Mouse (Mus musculus) hindbrain, embryonic 15.5 days (tissue): ENCODE measurements around the gene Ripor3. TPM values are rescaled to one million over a fixed set of nuclear protein-coding genes. Genes with fewer than 3 reads are reported as not detected.

ENCODE experiments used
- ATAC-seq: fragments of 200-750 bp; cut with Nextera tagmentation; 2 replicates; pipeline ENCODE4 v1.8.0; 2017; ENCODE audit warnings: low read depth, moderate number of reproducible peaks, moderate TSS enrichment; ENCODE audit not compliant: low FRiP score
- H3K27ac ChIP-seq: fragments of 300-500 bp; sonication (generic); replicated peaks from 2 replicates; pipeline ENCODE4 v1.5.1; 2015; ENCODE audit warnings: mild to moderate bottlenecking, inconsistent platforms
- H3K27me3 ChIP-seq: fragments of 300-500 bp; sonication (generic); 2 replicates; pipeline ENCODE4 v1.6.1; 2015; ENCODE audit warnings: control low read depth, inconsistent platforms
- H3K36me3 ChIP-seq: fragments of 300-500 bp; sonication (generic); 2 replicates; pipeline ENCODE4 v1.6.1; 2015; ENCODE audit warnings: control low read depth, inconsistent platforms
- H3K4me1 ChIP-seq: fragments of 300-500 bp; sonication (generic); replicated peaks from 2 replicates; pipeline ENCODE4 v1.6.1; 2015; ENCODE audit warnings: control low read depth, inconsistent platforms
- H3K4me2 ChIP-seq: fragments of 300-500 bp; sonication (generic); 2 replicates; pipeline ENCODE4 v1.6.1; 2015; ENCODE audit warnings: moderate library complexity, mild to moderate bottlenecking, inconsistent platforms
- H3K4me3 ChIP-seq: fragments of 300-500 bp; sonication (generic); 2 replicates; pipeline ENCODE4 v1.5.1; 2015; ENCODE audit warnings: mild to moderate bottlenecking, inconsistent platforms
- H3K9ac ChIP-seq: fragments of 300-500 bp; sonication (generic); 2 replicates; pipeline ENCODE4 v1.6.1; 2015; ENCODE audit warnings: inconsistent platforms
- H3K9me3 ChIP-seq: fragments of 300-500 bp; sonication (generic); 2 replicates; pipeline ENCODE4 v1.6.1; 2016; ENCODE audit warnings: control low read depth, inconsistent platforms
- WGBS: fragments of 180-500 bp; shearing (Covaris S2); methylation state at CpG from one replicate; pipeline ENCODE4 v1.1.7; 2015; 5-methylcytosine and 5-hydroxymethylcytosine counted together
- polyA plus RNA-seq: library from polyadenylated mRNA; unstranded; fragments of >200 nt; fragmentation: Nextera tagmentation; extraction: Ambion mirVana; gene quantifications from 2 replicates; pipeline ENCODE4 v1.2.1, GENCODE M21; 2015

Ripor3 gene
- polyA plus RNA-seq, 1 experiment from 2014 or later = 0.32 TPM

GRCm38 (mm10) chr2:168046467-168046866, 36.0 kb upstream of the Ripor3 start:
- no peak overlapping the region for H3K27ac ChIP-seq
- no peak for ATAC-seq
- H3K9me3 ChIP-seq = no peaks in the 10 kb centered on the region
- H3K27me3 ChIP-seq = peaks cover 31% of the 10 kb centered on the region
- H3K36me3 ChIP-seq = no peaks in the 10 kb centered on the region
- H3K4me3 ChIP-seq = no peak overlapping the region
- H3K9ac ChIP-seq = no peak overlapping the region
- H3K4me2 ChIP-seq = no peak overlapping the region
- peaks cover 21% of the 10 kb centered on the region for H3K4me1 ChIP-seq
- 85% methylated on average over 4 of the region's 4 CpGs for WGBS

GRCm38 (mm10) chr2:168045771-168046170, 35.4 kb upstream of the Ripor3 start:
- H3K4me1 ChIP-seq = peaks cover 21% of the 10 kb centered on the region
- H3K27me3 ChIP-seq = peaks cover 25% of the 10 kb centered on the region
- no peak overlapping the region for H3K4me3 ChIP-seq
- no peak overlapping the region for H3K9ac ChIP-seq
- H3K27ac ChIP-seq = no peak overlapping the region
- 35% methylated on average over 5 of the region's 5 CpGs for WGBS
- no peak overlapping the region for H3K4me2 ChIP-seq
- H3K36me3 ChIP-seq = no peaks in the 10 kb centered on the region
- no peaks in the 10 kb centered on the region for H3K9me3 ChIP-seq
- no peak for ATAC-seq

- no peaks in the 10 kb centered on the region for H3K9me3 ChIP-seq
- WGBS = 66% methylated on average over 13 of the region's 13 CpGs
- H3K4me1 ChIP-seq = peaks cover 17% of the 10 kb centered on the region
- no peak overlapping the region for H3K27ac ChIP-seq
- no peak overlapping the region for H3K4me3 ChIP-seq
- no peak overlapping the region for H3K4me2 ChIP-seq
- H3K27me3 ChIP-seq = peaks cover 21% of the 10 kb centered on the region
- no peak for ATAC-seq
- H3K9ac ChIP-seq = no peak overlapping the region
- H3K36me3 ChIP-seq = no peaks in the 10 kb centered on the region
Measured at GRCm38 (mm10) chr2:168045357-168045756, 34.9 kb upstream of the Ripor3 start.

- no peak for ATAC-seq
- H3K36me3 ChIP-seq = no peaks in the 10 kb centered on the region
- 74% methylated on average over 10 of the region's 10 CpGs for whole genome bisulfite sequencing
- no peak overlapping the region for H3K4me3 ChIP-seq
- H3K27me3 ChIP-seq = peaks cover 15% of the 10 kb centered on the region
- H3K4me2 ChIP-seq = no peak overlapping the region
- peaks cover 13% of the 10 kb centered on the region; the same call in 1 of the 2 replicates for H3K4me1 ChIP-seq
- H3K9me3 ChIP-seq = no peaks in the 10 kb centered on the region
- no peak overlapping the region for H3K9ac ChIP-seq
- no peak overlapping the region for H3K27ac ChIP-seq
Measured at GRCm38 (mm10) chr2:168044681-168045287, 34.4 kb upstream of the Ripor3 start.

GRCm38 (mm10) chr2:168042019-168042418, 31.6 kb upstream of the Ripor3 start:
- 0 out of 2 replicates have a peak overlapping the region, but pooled peaks have one; percentile 14 for H3K27ac ChIP-seq
- H3K4me1 ChIP-seq = peaks cover 12% of the 10 kb centered on the region; the same call in 1 of the 2 replicates
- H3K9me3 ChIP-seq = no peaks in the 10 kb centered on the region
- H3K27me3 ChIP-seq = no peaks in the 10 kb centered on the region; the same call in 1 of the 2 replicates
- peak; percentile 74 for ATAC-seq
- H3K4me3 ChIP-seq = no peak overlapping the region
- H3K9ac ChIP-seq = no peak overlapping the region
- no peak overlapping the region for H3K4me2 ChIP-seq
- WGBS = 41% methylated on average over 6 of the region's 6 CpGs
- H3K36me3 ChIP-seq = no peaks in the 10 kb centered on the region

GRCm38 (mm10) chr2:168040751-168041150, 30.3 kb upstream of the Ripor3 start:
- Histone ChIP-seq H3K4me1 (peaks cover 14% of the 10 kb centered on the region; the same call in 1 of the 2 replicates), H3K27ac (no peak overlapping the region), H3K9ac (no peak overlapping the region), H3K4me3 (no peak overlapping the region), H3K36me3 (no peaks in the 10 kb centered on the region), H3K27me3 (no peaks in the 10 kb centered on the region; the same call in 1 of the 2 replicates), H3K9me3 (no peaks in the 10 kb centered on the region), H3K4me2 (no peak overlapping the region)
- no peak for ATAC-seq
- WGBS = 44% methylated on average over 3 of the region's 3 CpGs

- Histone ChIP-seq H3K27ac (no peak overlapping the region), H3K4me2 (no peak overlapping the region), H3K4me3 (no peak overlapping the region), H3K36me3 (no peaks in the 10 kb centered on the region), H3K9me3 (no peaks in the 10 kb centered on the region), H3K4me1 (peaks cover 7% of the 10 kb centered on the region; the same call in 1 of the 2 replicates), H3K27me3 (no peaks in the 10 kb centered on the region), H3K9ac (no peak overlapping the region)
- 30% methylated on average over 3 of the region's 3 CpGs for WGBS
- ATAC-seq = no peak
Measured at GRCm38 (mm10) chr2:168037063-168037462, 26.6 kb upstream of the Ripor3 start.

- no peak overlapping the region for H3K27ac ChIP-seq
- ATAC-seq = no peak
- WGBS = 90% methylated on average over 6 of the region's 6 CpGs
- no peak overlapping the region for H3K4me2 ChIP-seq
- peaks cover 6% of the 10 kb centered on the region; the same call in 1 of the 2 replicates for H3K4me1 ChIP-seq
- H3K27me3 ChIP-seq = no peaks in the 10 kb centered on the region
- H3K9ac ChIP-seq = no peak overlapping the region
- no peaks in the 10 kb centered on the region for H3K9me3 ChIP-seq
- no peaks in the 10 kb centered on the region for H3K36me3 ChIP-seq
- H3K4me3 ChIP-seq = no peak overlapping the region
Measured at GRCm38 (mm10) chr2:168035907-168036306, 25.5 kb upstream of the Ripor3 start.

GRCm38 (mm10) chr2:168033905-168034304, 23.5 kb upstream of the Ripor3 start:
- Histone ChIP-seq H3K36me3 (no peaks in the 10 kb centered on the region), H3K4me3 (no peak overlapping the region), H3K4me2 (no peak overlapping the region), H3K9ac (no peak overlapping the region), H3K27me3 (no peaks in the 10 kb centered on the region), H3K27ac (no peak overlapping the region), H3K4me1 (0 out of 2 replicates have a peak, but pooled peaks cover 6% of the 10 kb centered on the region), H3K9me3 (no peaks in the 10 kb centered on the region)
- 68% methylated on average over 10 of the region's 10 CpGs for WGBS
- ATAC-seq = no peak

GRCm38 (mm10) chr2:168031842-168032241, 21.4 kb upstream of the Ripor3 start:
- WGBS = 73% methylated on average over 2 of the region's 2 CpGs
- H3K9me3 ChIP-seq = no peaks in the 10 kb centered on the region
- H3K27me3 ChIP-seq = no peaks in the 10 kb centered on the region
- no peak overlapping the region for H3K4me2 ChIP-seq
- no peak for ATAC-seq
- no peak overlapping the region for H3K9ac ChIP-seq
- H3K27ac ChIP-seq = no peak overlapping the region
- H3K36me3 ChIP-seq = no peaks in the 10 kb centered on the region
- 0 out of 2 replicates have a peak, but pooled peaks cover under 1% of the 10 kb centered on the region for H3K4me1 ChIP-seq
- H3K4me3 ChIP-seq = no peak overlapping the region

- Histone ChIP-seq H3K4me2 (no peak overlapping the region), H3K9ac (no peak overlapping the region), H3K4me3 (no peak overlapping the region), H3K27ac (no peak overlapping the region), H3K27me3 (no peaks in the 10 kb centered on the region), H3K4me1 (no peaks in the 10 kb centered on the region), H3K36me3 (no peaks in the 10 kb centered on the region), H3K9me3 (no peaks in the 10 kb centered on the region)
- no peak for ATAC-seq
- WGBS = 94% methylated on average over 3 of the region's 3 CpGs
Measured at GRCm38 (mm10) chr2:168028376-168028775, 18.0 kb upstream of the Ripor3 start.

GRCm38 (mm10) chr2:168026467-168026866, 16.0 kb upstream of the Ripor3 start:
- ATAC-seq = no peak
- no peaks in the 10 kb centered on the region for H3K27me3 ChIP-seq
- H3K9ac ChIP-seq = no peak overlapping the region
- H3K4me3 ChIP-seq = no peak overlapping the region
- H3K4me1 ChIP-seq = no peaks in the 10 kb centered on the region
- H3K4me2 ChIP-seq = no peak overlapping the region
- H3K9me3 ChIP-seq = no peaks in the 10 kb centered on the region
- WGBS = 47% methylated on average over 3 of the region's 3 CpGs
- no peak overlapping the region for H3K27ac ChIP-seq
- H3K36me3 ChIP-seq = no peaks in the 10 kb centered on the region

- no peaks in the 10 kb centered on the region for H3K36me3 ChIP-seq
- WGBS = 93% methylated on average over 8 of the region's 8 CpGs
- no peaks in the 10 kb centered on the region for H3K27me3 ChIP-seq
- H3K27ac ChIP-seq = no peak overlapping the region
- H3K9ac ChIP-seq = no peak overlapping the region
- no peak overlapping the region for H3K4me3 ChIP-seq
- no peaks in the 10 kb centered on the region for H3K9me3 ChIP-seq
- no peak overlapping the region for H3K4me2 ChIP-seq
- H3K4me1 ChIP-seq = no peaks in the 10 kb centered on the region
- ATAC-seq = no peak
Measured at GRCm38 (mm10) chr2:168025882-168026281, 15.5 kb upstream of the Ripor3 start.
